ENCODE assay signal across 16 mouse cellular contexts in genomic region chrX:75231456-75231855, GRCm38 (mm10).
DNase-seq lines count a peak whose midpoint lies in the region; TF ChIP-seq lines count a peak whose summit lies in the region.
"Had no signal": no experiment of that assay in that cellular context is flagged by ENCODE, and none has a peak within 500 bp of the region (broad histone marks: within the 10 kb centered on the region; RNA-seq: fewer than 3 reads in every experiment).

No protein-coding gene starts in this region.

- H3K27ac ChIP-seq in ES-E14 (ENCODE audit: insufficient read depth, low read depth, low read length, poor library complexity, severe bottlenecking): no peak overlapping the region
- no peak overlapping the region for H3K27ac ChIP-seq in forebrain, embryonic 10.5 days
- H3K27ac ChIP-seq: embryonic facial prominence, embryonic 10.5 days; embryonic facial prominence, embryonic 12.5 days; forebrain, embryonic 12.5 days had no signal

- no peaks in the 10 kb centered on the region; a peak in 1 of 4 replicates for H3K4me1 ChIP-seq in ES-E14 (ENCODE audit: control insufficient read depth in 2 of 2, insufficient read depth in 2 of 2, low read length in 2 of 2, poor library complexity in 1 of 2)
- no peaks in the 10 kb centered on the region for H3K4me1 ChIP-seq in forebrain, embryonic 10.5 days
- H3K4me1 ChIP-seq in lung, adult 2 months (ENCODE audit: control insufficient read depth, insufficient read depth, low read length): no peaks in the 10 kb centered on the region
- H3K4me1 ChIP-seq: embryonic facial prominence, embryonic 10.5 days; embryonic facial prominence, embryonic 12.5 days; forebrain, embryonic 12.5 days had no signal

- peak; percentile 29 for DNase-seq in ES-E14 (ENCODE audit: low read depth, low spot score)
- peak; percentile 16 for DNase-seq in WW6 (ENCODE audit: low read depth, low spot score)
- DNase-seq in forebrain, embryonic 10.5 days (ENCODE audit: extremely low spot score, low spot score): no peak
- DNase-seq in lung, adult 2 months: no peak
- no peak for DNase-seq in left cerebral cortex, adult 18-20 months (ENCODE audit: low spot score in 2 of 2)
- DNase-seq: adrenal gland, adult 8-10 months; adrenal gland, postnatal 14 days; adrenal gland, postnatal 36 days; cerebellum, adult 11-12 months; cerebellum, adult 2 months; cerebellum, adult 9-10 months; cerebellum, postnatal 10 days; cerebellum, postnatal 25 days had no signal

- no peak overlapping the region for H3K9ac ChIP-seq in ES-E14 (ENCODE audit: insufficient read depth, low read depth, low read length, poor library complexity, severe bottlenecking)
- H3K9ac ChIP-seq: embryonic facial prominence, embryonic 12.5 days; forebrain, embryonic 12.5 days had no signal

- H3K9me3 ChIP-seq in ES-E14 (ENCODE audit: control insufficient read depth, insufficient read depth, low read depth, low read length): no peaks in the 10 kb centered on the region
- H3K9me3 ChIP-seq in forebrain, embryonic 10.5 days: no peaks in the 10 kb centered on the region
- H3K9me3 ChIP-seq: embryonic facial prominence, embryonic 10.5 days; embryonic facial prominence, embryonic 12.5 days; forebrain, embryonic 12.5 days had no signal

- no peaks in the 10 kb centered on the region for H3K36me3 ChIP-seq in ES-E14 (ENCODE audit: control insufficient read depth, insufficient read depth, low read length, poor library complexity, severe bottlenecking)
- H3K36me3 ChIP-seq in forebrain, embryonic 10.5 days (replicated peaks): no peaks in the 10 kb centered on the region
- H3K36me3 ChIP-seq: embryonic facial prominence, embryonic 10.5 days; embryonic facial prominence, embryonic 12.5 days; forebrain, embryonic 12.5 days had no signal

- WGBS in forebrain, embryonic 10.5 days: 100% methylated on average over 1 of the region's 1 CpGs
- 81% methylated on average over 1 of the region's 1 CpGs for WGBS in lung, adult 2 months

- in situ Hi-C loops in ES-E14 (cut with MboI; ENCODE audit: low sequenced_read_pairs in 2 of 2, unreplicated experiment in 2 of 2): no loop called here

- TF ChIP-seq POLR2A in lung, adult 2 months (IDR thresholded peaks at IDR 0.05; ENCODE audit: borderline replicate concordance, extremely low read depth, low read depth, low read length): no peak

- H3K4me3 ChIP-seq in ES-E14 (ENCODE audit: insufficient read depth in 1 of 2, low read depth in 1 of 2, low read length in 2 of 2, poor library complexity in 1 of 2, severe bottlenecking in 1 of 2): no peak overlapping the region
- no peak overlapping the region for H3K4me3 ChIP-seq in forebrain, embryonic 10.5 days
- H3K4me3 ChIP-seq in lung, adult 2 months (replicated peaks; ENCODE audit: extremely low read depth, low read depth, low read length): no peak overlapping the region
- H3K4me3 ChIP-seq: embryonic facial prominence, embryonic 10.5 days; embryonic facial prominence, embryonic 12.5 days; forebrain, embryonic 12.5 days had no signal

- H3K27me3 ChIP-seq in forebrain, embryonic 10.5 days (ENCODE audit: poor library complexity, severe bottlenecking): no peaks in the 10 kb centered on the region
- H3K27me3 ChIP-seq: embryonic facial prominence, embryonic 12.5 days; forebrain, embryonic 12.5 days had no signal

- no peak for TF ChIP-seq CTCF in lung, adult 2 months (IDR thresholded peaks at IDR 0.05; ENCODE audit: insufficient read depth, low read length)

TF ChIP-seq in ES-E14, 5 proteins besides CTCF, POLR2A, EP300 and RAD21:
- TF ChIP-seq ZNF384 (IDR thresholded peaks at IDR 0.05; ENCODE audit: low read depth, low read length): no peak
- no peak for TF ChIP-seq CHD2 (IDR thresholded peaks at IDR 0.05; ENCODE audit: low read depth, low read length)
- no peak for TF ChIP-seq MAFK (IDR thresholded peaks at IDR 0.05; ENCODE audit: insufficient read depth, low read depth, low read length)
- TF ChIP-seq HCFC1 (IDR thresholded peaks at IDR 0.05; ENCODE audit: borderline replicate concordance, insufficient read depth, low read length): no peak
- TF ChIP-seq ZC3H11A (IDR thresholded peaks at IDR 0.05; ENCODE audit: borderline replicate concordance, low read depth, low read length): no peak
TF ChIP-seq in ES-E14: peak in this region for 0.

Comparison
In these comparisons a context has a peak if more than half of its experiments do, and no peak if none do; other contexts are left out.
1. DNase-seq: peak in ES-E14 (single experiment) and WW6 (single experiment); none in forebrain, embryonic 10.5 days (single experiment), lung, adult 2 months (single experiment) and left cerebral cortex, adult 18-20 months (0 of 2).